Mouse (Mus musculus) olfactory bulb, adult 2 months (tissue): ENCODE measurements around the gene Rab22a. TPM values are rescaled to one million over a fixed set of nuclear protein-coding genes. Genes with fewer than 3 reads are reported as not detected.

Source experiments
- H3K27ac ChIP-seq: fragments of 200-500 bp; 2 replicates; pipeline ENCODE4 v1.5.1; 2012; ENCODE audit warnings: low read depth, low read length; ENCODE audit not compliant: insufficient read depth
- H3K4me1 ChIP-seq: fragments of 200-500 bp; 2 replicates; pipeline ENCODE4 v1.6.1; 2012; ENCODE audit warnings: low read length; ENCODE audit not compliant: control insufficient read depth, insufficient read depth
- H3K4me3 ChIP-seq: fragments of 200-500 bp; 2 replicates; pipeline ENCODE4 v1.5.1; 2012; ENCODE audit warnings: mild to moderate bottlenecking, low read depth, low read length, moderate library complexity; ENCODE audit not compliant: insufficient read depth
- CTCF ChIP-seq: fragments of 200-500 bp; IDR thresholded peaks from 2 replicates; pipeline ENCODE4 v1.5.1; 2012; ENCODE audit warnings: low read depth, mild to moderate bottlenecking, low read length, moderate library complexity; ENCODE audit not compliant: insufficient read depth
- POLR2A ChIP-seq: fragments of 200-500 bp; IDR thresholded peaks from 2 replicates; pipeline ENCODE4 v1.6.1; 2012; ENCODE audit warnings: mild to moderate bottlenecking, low read depth, low read length, moderate library complexity; ENCODE audit not compliant: insufficient read depth
- WGBS: fragments of 180-500 bp; shearing (Covaris S2); methylation state at CpG from one replicate; pipeline ENCODE4 v1.1.7; 2018; 5-methylcytosine and 5-hydroxymethylcytosine counted together
- polyA plus RNA-seq: library from polyadenylated mRNA; stranded (reverse); fragments of >200 nt; gene quantifications from 2 replicates; pipeline ENCODE4 v1.2.4, GENCODE M21; 2012; ENCODE audit warnings: low replicate concordance; ENCODE audit not compliant: missing spikeins, insufficient read depth, insufficient read length

The Rab22a gene
- polyA plus RNA-seq, 1 experiment = not detected

DNA sequence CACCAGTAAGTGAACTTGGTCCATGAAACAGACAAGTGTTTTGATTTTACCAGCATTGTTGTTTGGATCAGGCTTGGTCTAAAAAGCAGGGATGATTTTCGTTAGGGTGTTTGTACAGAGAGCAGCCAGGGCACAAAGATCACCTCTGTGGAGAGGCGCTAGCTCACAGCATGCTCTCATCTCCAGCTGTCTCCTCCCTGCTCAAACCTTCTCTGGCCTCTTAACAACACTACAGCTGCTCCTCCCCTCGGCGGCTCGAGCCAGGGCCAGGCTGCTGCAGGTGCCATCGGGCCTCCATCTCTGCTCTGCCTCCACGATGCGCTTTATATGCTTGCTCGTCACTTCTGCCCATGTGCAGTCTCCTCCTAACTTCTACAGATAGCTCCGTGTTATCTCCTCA is 23.2 kb downstream of the Rab22a start:
- WGBS = 47% methylated on average over 10 of the region's 10 CpGs
- H3K4me1 ChIP-seq = peaks cover 8% of the 10 kb centered on the region
- no peak for TF ChIP-seq CTCF
- TF ChIP-seq POLR2A = no peak
- H3K4me3 ChIP-seq = no peak overlapping the region
- no peak overlapping the region for H3K27ac ChIP-seq

DNA sequence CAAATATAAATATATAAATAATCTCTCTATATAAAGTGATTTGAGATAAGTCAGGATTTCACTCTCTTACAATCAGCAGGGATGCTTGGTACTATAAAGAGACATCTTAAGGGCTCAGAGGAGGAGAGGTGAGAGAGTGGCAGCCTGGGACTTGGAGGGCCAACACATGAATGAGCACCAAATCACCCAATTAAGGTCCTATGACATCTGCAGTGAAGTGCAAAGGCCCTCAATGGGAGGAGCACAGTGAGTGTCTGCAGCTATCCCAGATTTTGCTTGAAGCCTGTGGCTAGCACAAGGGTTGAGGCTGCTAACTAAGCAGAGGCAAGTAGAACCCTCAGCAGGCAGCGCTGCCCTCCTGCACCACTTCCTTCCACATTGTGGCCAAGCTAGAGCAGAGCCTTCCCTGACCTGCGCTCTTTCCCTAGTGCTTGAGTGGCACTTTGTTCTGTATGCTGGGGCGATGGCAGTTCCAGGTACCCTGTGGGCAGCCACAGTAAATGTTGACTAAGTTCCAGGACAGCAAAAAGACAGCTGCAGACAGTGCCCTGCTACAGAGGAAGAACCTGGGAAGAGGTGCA is 26.3 kb downstream of the Rab22a start:
- H3K4me3 ChIP-seq = no peak overlapping the region
- H3K27ac ChIP-seq = no peak overlapping the region
- WGBS = 90% methylated on average over 3 of the region's 3 CpGs
- TF ChIP-seq CTCF = no peak
- no peak for TF ChIP-seq POLR2A
- H3K4me1 ChIP-seq = peaks cover 8% of the 10 kb centered on the region

DNA sequence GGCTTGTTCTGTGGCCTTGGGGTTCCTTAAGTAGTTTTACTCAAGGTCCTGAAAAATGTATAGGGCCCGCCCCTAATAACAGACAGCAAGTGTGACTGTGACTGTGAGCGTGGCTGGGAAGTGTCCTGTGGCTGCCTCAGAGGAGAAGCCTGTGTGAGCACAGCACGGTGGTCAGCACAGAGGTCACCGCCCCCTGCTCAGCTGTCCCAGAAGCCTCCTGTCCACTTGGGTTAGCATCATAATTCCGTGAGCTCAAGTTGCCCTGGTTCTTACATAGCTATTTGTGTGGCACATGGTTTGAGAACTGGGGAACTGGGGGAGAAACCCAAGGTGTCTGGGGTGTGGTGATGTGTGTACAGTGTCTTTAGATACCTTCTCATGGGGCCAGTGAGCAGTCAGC is 27.8 kb downstream of the Rab22a start:
- no peak overlapping the region for H3K4me3 ChIP-seq
- no peak overlapping the region for H3K27ac ChIP-seq
- no peak for TF ChIP-seq POLR2A
- no peak for TF ChIP-seq CTCF
- WGBS = 91% methylated on average over 5 of the region's 5 CpGs
- H3K4me1 ChIP-seq = peaks cover 8% of the 10 kb centered on the region

DNA sequence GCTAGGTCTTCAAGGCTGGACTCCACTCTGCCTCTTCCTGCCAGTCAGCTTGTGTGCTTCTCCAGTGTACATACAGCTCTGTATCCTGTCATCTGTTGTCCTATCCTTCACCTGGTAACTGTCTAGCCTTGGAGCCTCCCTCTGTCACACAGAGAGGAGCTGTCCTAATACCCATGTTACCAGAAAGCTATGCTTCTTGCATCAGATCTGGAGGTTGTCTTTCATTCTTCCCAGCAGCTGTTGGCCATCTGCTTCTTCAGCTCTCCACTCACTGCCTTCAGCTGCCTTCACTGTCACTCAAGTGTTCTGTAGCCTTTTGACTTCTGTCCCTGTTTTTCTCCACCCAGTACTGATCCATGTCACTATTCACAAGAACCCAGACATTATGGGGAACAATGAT is 30.3 kb downstream of the Rab22a start:
- H3K4me1 ChIP-seq = peaks cover 4% of the 10 kb centered on the region; the same call in 1 of the 2 replicates
- H3K27ac ChIP-seq = no peak overlapping the region
- TF ChIP-seq CTCF = no peak
- no peak for TF ChIP-seq POLR2A
- H3K4me3 ChIP-seq = no peak overlapping the region

DNA sequence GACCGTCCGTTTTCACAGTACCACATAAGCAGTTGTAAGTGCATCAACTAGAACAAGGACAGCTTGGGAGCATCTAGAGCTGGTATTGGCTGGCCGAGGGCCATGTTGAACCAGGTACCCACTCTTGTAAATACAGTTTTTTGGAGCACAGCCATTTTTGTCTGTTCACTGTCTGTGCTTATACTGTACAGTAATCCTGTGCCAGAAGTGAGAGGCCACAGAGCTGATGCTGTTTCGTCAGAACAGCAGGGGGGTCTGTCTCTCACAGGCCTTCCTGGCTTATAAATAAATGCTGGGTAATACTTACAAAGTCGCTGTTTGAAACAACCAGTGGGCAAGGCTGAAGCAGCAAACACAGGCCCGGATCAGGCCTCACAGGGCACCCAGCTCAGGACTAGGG is 32.2 kb downstream of the Rab22a start:
- no peaks in the 10 kb centered on the region for H3K4me1 ChIP-seq
- H3K4me3 ChIP-seq = no peak overlapping the region
- WGBS = 78% methylated on average over 6 of the region's 6 CpGs
- no peak overlapping the region for H3K27ac ChIP-seq
- no peak for TF ChIP-seq POLR2A
- no peak for TF ChIP-seq CTCF

DNA sequence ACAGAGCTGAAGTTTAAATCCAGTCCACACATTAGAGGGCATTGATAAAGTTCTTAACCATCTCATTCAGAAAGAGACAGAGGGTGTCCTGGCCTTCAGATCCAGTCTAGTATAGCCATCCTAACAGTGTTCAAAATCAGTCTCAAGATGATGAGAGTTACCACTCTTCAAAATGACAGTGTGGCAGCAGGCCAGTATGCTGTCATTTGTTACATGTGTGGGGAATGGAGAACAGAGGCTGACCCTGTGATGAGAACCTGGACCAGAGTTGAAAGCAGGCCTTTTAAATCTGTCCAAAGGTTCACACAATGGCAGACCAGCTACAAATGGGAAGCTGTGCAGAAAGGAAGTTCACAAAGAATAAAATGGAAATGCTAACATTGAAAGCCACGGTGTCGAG is 33.1 kb downstream of the Rab22a start:
- H3K27ac ChIP-seq = no peak overlapping the region
- TF ChIP-seq POLR2A (no peak), CTCF (no peak)
- no peaks in the 10 kb centered on the region for H3K4me1 ChIP-seq
- no peak overlapping the region for H3K4me3 ChIP-seq
- whole genome bisulfite sequencing = 56% methylated on average over 2 of the region's 2 CpGs

DNA sequence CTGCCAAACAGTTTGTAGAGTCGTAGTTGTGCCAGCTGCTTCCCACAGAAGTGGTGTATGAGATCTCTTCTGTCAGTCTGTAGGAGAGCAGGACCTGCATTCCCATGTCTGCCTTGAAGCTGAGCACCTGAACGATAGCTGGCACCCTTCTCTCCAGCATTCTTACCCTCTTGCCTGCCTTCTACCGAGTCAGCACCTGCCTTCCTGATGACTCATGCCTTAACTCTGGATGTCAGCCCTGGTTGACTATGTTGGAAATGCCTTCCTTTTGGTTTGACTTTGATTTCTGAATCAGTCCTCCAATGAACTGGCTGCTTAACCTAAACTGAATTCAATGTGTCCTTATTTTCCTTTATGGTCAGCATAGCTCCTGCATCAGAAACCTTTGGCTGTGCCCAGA is 39.3 kb downstream of the Rab22a start:
- WGBS = 79% methylated on average over 3 of the region's 3 CpGs
- no peak overlapping the region for H3K27ac ChIP-seq
- H3K4me3 ChIP-seq = no peak overlapping the region
- TF ChIP-seq CTCF (no peak), POLR2A (no peak)
- peaks cover 9% of the 10 kb centered on the region for H3K4me1 ChIP-seq

DNA sequence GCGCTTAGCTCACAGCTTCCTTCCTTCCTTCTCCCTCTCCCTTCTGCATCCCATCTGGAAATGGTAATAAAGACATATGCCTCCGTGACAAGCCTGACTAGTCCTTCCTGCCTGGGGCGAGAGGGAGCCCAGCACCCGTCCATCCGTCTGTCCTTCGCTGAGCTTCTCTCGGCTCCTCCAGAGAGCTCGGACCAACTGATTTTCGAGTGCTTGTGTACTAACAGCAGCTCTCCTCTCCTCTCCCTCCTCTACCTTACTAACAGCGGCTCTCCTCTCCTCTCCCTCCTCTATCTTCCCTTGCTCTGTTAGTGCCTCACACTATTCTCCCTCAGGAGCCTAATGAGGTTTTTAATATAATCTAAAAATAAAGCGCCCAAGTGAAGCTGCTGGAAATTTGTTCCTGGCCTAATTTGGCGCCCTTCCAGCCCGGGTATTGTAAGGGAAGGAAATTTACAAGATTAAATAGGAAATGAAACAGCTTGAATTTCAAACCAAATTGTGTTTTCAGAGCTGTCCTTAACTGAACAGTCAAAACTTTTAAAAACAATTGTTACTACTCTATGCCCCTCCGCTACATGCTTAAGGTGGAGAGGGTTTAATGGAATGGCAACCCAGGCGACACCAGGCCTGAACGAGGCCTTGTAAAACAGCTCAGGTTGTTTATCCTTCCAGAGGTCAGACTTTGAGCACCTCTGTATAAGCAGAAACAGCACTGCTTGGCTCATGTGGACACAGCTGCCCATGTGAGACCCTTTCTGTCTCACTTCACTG is 42.7 kb downstream of the Rab22a start:
- Histone ChIP-seq H3K27ac (no peak overlapping the region), H3K4me1 (peaks cover 9% of the 10 kb centered on the region), H3K4me3 (no peak overlapping the region)
- 60% methylated on average over 16 of the region's 16 CpGs for WGBS
- no peak for TF ChIP-seq CTCF
- no peak for TF ChIP-seq POLR2A

DNA sequence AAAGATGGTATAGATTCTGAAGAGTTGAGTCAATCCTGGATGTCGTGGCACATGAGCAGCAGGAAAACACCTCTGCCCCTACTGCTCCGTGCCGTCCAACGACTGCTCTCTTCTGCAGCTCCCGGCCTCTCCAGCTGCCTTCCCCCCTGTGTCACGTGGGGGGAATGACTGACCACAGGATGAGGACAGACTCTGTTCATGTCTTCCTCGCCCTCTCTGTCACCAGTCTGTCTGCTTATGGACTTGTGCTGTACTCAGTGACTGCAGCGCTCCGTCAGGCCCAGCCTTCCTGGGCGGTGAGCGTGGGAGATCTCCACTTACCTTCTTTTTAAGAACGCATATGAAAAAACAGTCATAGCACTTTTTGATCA is 43.3 kb downstream of the Rab22a start:
- WGBS = 87% methylated on average over 12 of the region's 12 CpGs
- Histone ChIP-seq H3K27ac (no peak overlapping the region), H3K4me3 (no peak overlapping the region), H3K4me1 (peaks cover 9% of the 10 kb centered on the region)
- TF ChIP-seq POLR2A (no peak), CTCF (no peak)
